9 mouse cellular contexts compared by ENCODE assay signal in the genomic region with DNA sequence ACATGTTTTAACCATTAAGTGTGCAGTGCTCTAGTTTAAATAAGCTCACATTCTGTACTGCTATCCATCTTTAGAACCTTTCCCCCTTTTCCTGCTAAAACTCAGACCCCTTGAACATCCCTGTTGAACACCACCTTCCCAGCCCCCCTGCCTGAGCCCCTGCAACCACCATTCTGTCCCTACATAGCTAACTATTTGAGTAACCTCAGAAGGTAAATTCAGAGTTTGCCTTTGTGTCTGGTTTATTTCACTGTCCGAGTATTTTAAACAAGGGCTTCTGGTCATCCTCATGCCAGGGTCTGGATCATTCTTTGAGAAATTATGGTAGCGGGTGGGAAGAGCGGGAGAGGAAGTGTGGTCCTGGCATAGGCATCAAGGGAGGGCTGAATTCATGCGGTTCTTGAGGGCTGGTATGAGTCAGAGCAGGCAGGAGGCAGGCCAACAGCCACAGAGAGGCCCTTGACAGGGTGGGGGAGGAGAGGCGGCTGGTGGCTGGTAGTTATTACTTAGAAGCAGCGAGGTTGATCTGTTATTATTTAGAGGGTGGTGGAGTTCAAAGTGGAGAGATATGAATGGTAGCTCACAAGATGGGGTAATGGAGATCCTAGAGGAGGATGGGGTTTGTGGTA. TPM values are rescaled to one million over a fixed set of nuclear protein-coding genes. Genes with fewer than 3 reads are reported as not detected.
DNase-seq lines count a peak whose midpoint lies in the region; ATAC-seq and TF ChIP-seq lines count a peak whose summit lies in the region.
"Had no signal": no experiment of that assay in that cellular context is flagged by ENCODE, and none has a peak within 500 bp of the region (broad histone marks: within the 10 kb centered on the region; RNA-seq: fewer than 3 reads in every experiment).

No protein-coding gene starts in this region.

- no peak overlapping the region for H3K4me3 ChIP-seq in heart, embryonic 15.5 days
- no peak overlapping the region for H3K4me3 ChIP-seq in lung, embryonic 14.5 days (ENCODE audit: low read depth, low read length)
- no peak overlapping the region for H3K4me3 ChIP-seq in forebrain, embryonic 14.5 days (ENCODE audit: low read depth, low read length)
- H3K4me3 ChIP-seq in hindbrain, embryonic 10.5 days, result no peak overlapping the region

- H3K4me1 ChIP-seq in heart, embryonic 15.5 days (replicated peaks), result peaks cover 20% of the 10 kb centered on the region
- H3K4me1 ChIP-seq in lung, embryonic 14.5 days (ENCODE audit: insufficient read depth), result 0 out of 2 replicates have a peak, but pooled peaks cover under 1% of the 10 kb centered on the region
- H3K4me1 ChIP-seq in forebrain, embryonic 14.5 days (ENCODE audit: control insufficient read depth, insufficient read depth, low read length), result no peaks in the 10 kb centered on the region
- H3K4me1 ChIP-seq in hindbrain, embryonic 10.5 days (replicated peaks), result no peaks in the 10 kb centered on the region

- H3K9ac ChIP-seq in heart, embryonic 15.5 days, result no peak overlapping the region
- no peak overlapping the region for H3K9ac ChIP-seq in lung, embryonic 14.5 days
- H3K9ac ChIP-seq in forebrain, embryonic 14.5 days (ENCODE audit: low read length), result no peak overlapping the region

- H3K36me3 ChIP-seq in heart, embryonic 15.5 days, result no peaks in the 10 kb centered on the region
- H3K36me3 ChIP-seq in lung, embryonic 14.5 days (ENCODE audit: insufficient read depth), result no peaks in the 10 kb centered on the region
- no peaks in the 10 kb centered on the region for H3K36me3 ChIP-seq in forebrain, embryonic 14.5 days (ENCODE audit: control insufficient read depth, insufficient read depth, low read length)
- no peaks in the 10 kb centered on the region for H3K36me3 ChIP-seq in hindbrain, embryonic 10.5 days

- no peaks in the 10 kb centered on the region for H3K9me3 ChIP-seq in heart, embryonic 15.5 days (replicated peaks)
- H3K9me3 ChIP-seq in lung, embryonic 14.5 days (ENCODE audit: low read depth, low read length), result no peaks in the 10 kb centered on the region
- no peaks in the 10 kb centered on the region for H3K9me3 ChIP-seq in forebrain, embryonic 14.5 days (replicated peaks; ENCODE audit: control insufficient read depth, low read length)
- no peaks in the 10 kb centered on the region for H3K9me3 ChIP-seq in hindbrain, embryonic 10.5 days

- 7% methylated on average over 6 of the region's 6 CpGs for WGBS in heart, embryonic 15.5 days
- WGBS in lung, embryonic 14.5 days, result 31% methylated on average over 6 of the region's 6 CpGs
- 73% methylated on average over 6 of the region's 6 CpGs for WGBS in forebrain, embryonic 14.5 days
- WGBS in hindbrain, embryonic 10.5 days, result 71% methylated on average over 6 of the region's 6 CpGs

- ATAC-seq in heart, embryonic 15.5 days (replicated peaks; ENCODE audit: insufficient number of reproducible peaks, insufficient read depth, low FRiP score, low read depth), result peak; percentile 88
- peak; percentile 64 for ATAC-seq in lung, embryonic 14.5 days (ENCODE audit: insufficient read depth)
- ATAC-seq in forebrain, embryonic 14.5 days, result no peak

- DNase-seq in cerebellum, postnatal 36 days, result peak; percentile 19 to 24
- DNase-seq in cerebellum, adult 8-10 months, result no peak
- DNase-seq in adrenal gland, adult 2 months, result peak; percentile 88
- peak; percentile 45 for DNase-seq in lung, embryonic 14.5 days
- no peak for DNase-seq in spleen, postnatal 14 days (ENCODE audit: low spot score in 2 of 2)
- DNase-seq in forebrain, embryonic 14.5 days (ENCODE audit: low spot score), result no peak
- DNase-seq in hindbrain, embryonic 10.5 days (ENCODE audit: low spot score), result no peak

- no peaks in the 10 kb centered on the region for H3K27me3 ChIP-seq in heart, embryonic 15.5 days
- H3K27me3 ChIP-seq in lung, embryonic 14.5 days (ENCODE audit: insufficient read depth, low read length), result no peaks in the 10 kb centered on the region
- H3K27me3 ChIP-seq in forebrain, embryonic 14.5 days (replicated peaks; ENCODE audit: control insufficient read depth, insufficient read depth, low read length), result no peaks in the 10 kb centered on the region
- H3K27me3 ChIP-seq in hindbrain, embryonic 10.5 days (ENCODE audit: insufficient read depth, poor library complexity, severe bottlenecking), result no peaks in the 10 kb centered on the region

- no peak for TF ChIP-seq CTCF in lung, embryonic 14.5 days (IDR thresholded peaks at IDR 0.05; ENCODE audit: low read depth)

- no peak overlapping the region for H3K4me2 ChIP-seq in heart, embryonic 15.5 days
- H3K4me2 ChIP-seq in lung, embryonic 14.5 days, result no peak overlapping the region
- H3K4me2 ChIP-seq in forebrain, embryonic 14.5 days (ENCODE audit: low read length), result no peak overlapping the region

- H3K27ac ChIP-seq in heart, embryonic 15.5 days, result peak overlapping the region; percentile 53
- no peak overlapping the region for H3K27ac ChIP-seq in lung, embryonic 14.5 days (ENCODE audit: low read depth)
- H3K27ac ChIP-seq in forebrain, embryonic 14.5 days (ENCODE audit: low read depth, low read length), result no peak overlapping the region
- H3K27ac ChIP-seq in hindbrain, embryonic 10.5 days, result no peak overlapping the region
- H3K27ac ChIP-seq: kidney, postnatal 0 days had no signal

RNA-seq across cellular contexts. Expression of a gene that starts 34.8 kb away (rescaled TPM):
- not detected for total RNA-seq in adrenal gland, adult 2 months (2021)
- polyA plus RNA-seq in adrenal gland, adult 2 months (2012; rRNA removed), result 4.5 TPM in 1 of 2 replicates, not detected in the other
- 0.30 and 0.44 TPM in 2 replicates for polyA plus RNA-seq in heart, embryonic 15.5 days (2015; fragmentation: Nextera tagmentation; extraction: Ambion mirVana)
- polyA plus RNA-seq in lung, embryonic 14.5 days (2014; fragmentation: Nextera tagmentation; extraction: Ambion mirVana), result not detected in 2 replicates
- polyA plus RNA-seq in forebrain, embryonic 14.5 days (2014; fragmentation: Nextera tagmentation; extraction: Ambion mirVana), result not detected in 2 replicates
- polyA plus RNA-seq in hindbrain, embryonic 10.5 days (2016; fragmentation: Nextera tagmentation; extraction: Ambion mirVana), result not detected in 2 replicates
- polyA plus RNA-seq: kidney, postnatal 0 days had no signal

Comparison
In these comparisons a context has a peak if more than half of its experiments do, and no peak if none do; other contexts are left out.
1. DNase-seq: peak in cerebellum, postnatal 36 days (2 of 2), adrenal gland, adult 2 months (single experiment) and lung, embryonic 14.5 days (single experiment); none in cerebellum, adult 8-10 months (single experiment), spleen, postnatal 14 days (0 of 2), forebrain, embryonic 14.5 days (single experiment) and hindbrain, embryonic 10.5 days (single experiment).